Mouse (Mus musculus) E14TG2a.4 (cell line): ENCODE results near the gene Fxn.

Experiments
- CTCF ChIP-seq: conservative IDR thresholded peaks from 2 replicates; pipeline ENCODE4 v1.5.1; 2014; ENCODE audit warnings: low read length
- NANOG ChIP-seq: IDR thresholded peaks from 2 replicates; pipeline ENCODE4 v1.6.1; 2014; ENCODE audit warnings: borderline replicate concordance, low read length, mixed read lengths

- TF ChIP-seq CTCF, result no peak
- no peak for TF ChIP-seq NANOG
Measured at GRCm38 (mm10) chr19:24302198-24302597, 21.8 kb upstream of the Fxn start.
